Mouse (Mus musculus): ENCODE results near the gene Dpm3.

Gene Dpm3

DNA sequence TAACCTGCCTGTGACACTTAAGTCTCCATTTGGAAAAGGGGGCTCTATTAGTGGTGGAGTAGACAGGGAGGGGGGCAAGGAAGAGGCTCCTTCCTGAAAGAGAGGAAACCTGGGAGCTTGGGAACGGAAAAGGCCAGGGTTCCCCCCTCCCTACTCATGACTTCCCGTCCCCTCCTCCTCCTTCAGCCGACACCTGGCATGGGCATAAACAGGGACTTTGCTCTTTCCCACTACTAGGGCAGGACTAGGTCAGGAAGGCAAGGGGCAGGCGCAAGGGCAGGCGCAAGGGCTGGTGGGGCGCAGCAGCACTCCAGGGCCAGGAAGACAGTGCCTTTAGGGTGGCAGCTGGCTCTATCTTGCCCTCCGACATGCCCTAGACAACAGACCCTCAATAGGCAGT lies 18.9 kb downstream of the Dpm3 start:
- peaks cover 64% of the 10 kb centered on the region for H3K4me1 ChIP-seq (replicated peaks; ENCODE audit: low read depth, low read length)
- TF ChIP-seq CTCF (conservative IDR thresholded peaks at IDR 0.05; ENCODE audit: low read length) (no peak), POU5F1 (IDR thresholded peaks at IDR 0.05; ENCODE audit: borderline replicate concordance, low read length) (no peak)
- peak overlapping the region; percentile 80 for H3K4me3 ChIP-seq (replicated peaks; ENCODE audit: low read length)
- H3K27me3 ChIP-seq (ENCODE audit: insufficient read depth, low read length): peaks cover 62% of the 10 kb centered on the region
- H3K9me3 ChIP-seq (ENCODE audit: low read length): no peaks in the 10 kb centered on the region
- H3K36me3 ChIP-seq (ENCODE audit: insufficient read depth, low read length): peaks cover 11% of the 10 kb centered on the region

- peaks cover 65% of the 10 kb centered on the region for H3K4me1 ChIP-seq (replicated peaks; ENCODE audit: low read depth, low read length)
- no peak for TF ChIP-seq NANOG (IDR thresholded peaks at IDR 0.05; ENCODE audit: borderline replicate concordance, low read length)
- no peak for TF ChIP-seq CTCF (conservative IDR thresholded peaks at IDR 0.05; ENCODE audit: low read length)
- TF ChIP-seq POU5F1 (IDR thresholded peaks at IDR 0.05; ENCODE audit: borderline replicate concordance, low read length): no peak
- H3K4me3 ChIP-seq (replicated peaks; ENCODE audit: low read length): peak overlapping the region; percentile 80
- peaks cover 62% of the 10 kb centered on the region for H3K27me3 ChIP-seq (ENCODE audit: insufficient read depth, low read length)
- peaks cover 11% of the 10 kb centered on the region for H3K36me3 ChIP-seq (ENCODE audit: insufficient read depth, low read length)
- no peaks in the 10 kb centered on the region for H3K9me3 ChIP-seq (ENCODE audit: low read length)
These were observed 19.5 kb downstream of the Dpm3 start for GRCm38 (mm10) chr3:89278643-89279042.

GRCm38 (mm10) chr3:89279153-89279890 lies 20.2 kb downstream of the Dpm3 start:
- TF ChIP-seq POU5F1 (IDR thresholded peaks at IDR 0.05; ENCODE audit: borderline replicate concordance, low read length) (no peak), NANOG (IDR thresholded peaks at IDR 0.05; ENCODE audit: borderline replicate concordance, low read length) (no peak), CTCF (conservative IDR thresholded peaks at IDR 0.05; ENCODE audit: low read length) (no peak)
- H3K4me3 ChIP-seq (replicated peaks; ENCODE audit: low read length): peak overlapping the region; percentile 80
- H3K27me3 ChIP-seq (ENCODE audit: insufficient read depth, low read length): peaks cover 62% of the 10 kb centered on the region
- H3K36me3 ChIP-seq (ENCODE audit: insufficient read depth, low read length): peaks cover 11% of the 10 kb centered on the region
- H3K9me3 ChIP-seq (ENCODE audit: low read length): no peaks in the 10 kb centered on the region
- H3K4me1 ChIP-seq (replicated peaks; ENCODE audit: low read depth, low read length): peaks cover 72% of the 10 kb centered on the region

DNA sequence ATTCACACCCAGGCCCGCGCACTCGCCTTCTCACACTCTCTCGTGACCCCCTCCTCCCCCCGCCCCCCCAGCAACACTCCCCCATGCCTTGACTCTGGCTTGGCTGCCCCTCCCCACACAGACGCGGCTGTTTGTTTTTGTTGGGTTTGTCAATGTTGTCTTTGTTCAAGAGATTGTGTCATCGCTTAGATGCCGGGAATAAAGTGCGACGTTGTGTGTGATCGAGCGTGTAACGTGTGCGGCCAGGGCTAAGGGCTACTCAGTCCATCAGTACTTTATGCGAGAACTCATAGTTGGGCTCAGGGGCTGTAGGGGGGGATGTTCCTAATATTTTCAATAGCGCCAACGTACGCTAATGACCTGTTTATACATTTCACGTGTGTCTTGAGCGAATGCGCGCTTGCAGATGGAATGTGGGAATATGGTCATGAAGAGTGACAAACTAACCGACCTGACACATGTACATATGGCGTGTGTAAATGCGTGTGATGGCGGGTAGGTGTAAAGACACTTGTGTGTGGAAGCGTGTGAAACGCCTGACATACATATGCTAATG lies 21.0 kb downstream of the Dpm3 start:
- H3K36me3 ChIP-seq (ENCODE audit: insufficient read depth, low read length): peaks cover 10% of the 10 kb centered on the region

GRCm38 (mm10) chr3:89280606-89281511 lies 21.7 kb downstream of the Dpm3 start, which contains the start of gene Efna1:
TSS of gene Efna1 (minus strand) at chr3:89281142.
- Histone ChIP-seq H3K4me1 (replicated peaks; ENCODE audit: low read depth, low read length) (peaks cover 87% of the 10 kb centered on the region), H3K4me3 (replicated peaks; ENCODE audit: low read length) (peak within 1 kb of the TSS; percentile 80), H3K36me3 (ENCODE audit: insufficient read depth, low read length) (0 out of 2 replicates have a peak, but pooled peaks cover 3% of the 10 kb centered on the region), H3K27me3 (ENCODE audit: insufficient read depth, low read length) (peaks cover 55% of the 10 kb centered on the region), H3K9me3 (ENCODE audit: low read length) (no peaks in the 10 kb centered on the region)
- TF ChIP-seq NANOG (IDR thresholded peaks at IDR 0.05; ENCODE audit: borderline replicate concordance, low read length): no peak
- no peak for TF ChIP-seq POU5F1 (IDR thresholded peaks at IDR 0.05; ENCODE audit: borderline replicate concordance, low read length)
- TF ChIP-seq CTCF (conservative IDR thresholded peaks at IDR 0.05; ENCODE audit: low read length): no peak

More for the DNA sequence above, 21.0 kb downstream of the Dpm3 start:
- H3K9me3 ChIP-seq (ENCODE audit: low read length): no peaks in the 10 kb centered on the region
- TF ChIP-seq NANOG (IDR thresholded peaks at IDR 0.05; ENCODE audit: borderline replicate concordance, low read length) (no peak), POU5F1 (IDR thresholded peaks at IDR 0.05; ENCODE audit: borderline replicate concordance, low read length) (no peak), CTCF (conservative IDR thresholded peaks at IDR 0.05; ENCODE audit: low read length) (no peak)
- H3K4me3 ChIP-seq (replicated peaks; ENCODE audit: low read length): peak overlapping the region; percentile 80
- H3K27me3 ChIP-seq (ENCODE audit: insufficient read depth, low read length): peaks cover 61% of the 10 kb centered on the region
- peaks cover 80% of the 10 kb centered on the region for H3K4me1 ChIP-seq (replicated peaks; ENCODE audit: low read depth, low read length)

DNA sequence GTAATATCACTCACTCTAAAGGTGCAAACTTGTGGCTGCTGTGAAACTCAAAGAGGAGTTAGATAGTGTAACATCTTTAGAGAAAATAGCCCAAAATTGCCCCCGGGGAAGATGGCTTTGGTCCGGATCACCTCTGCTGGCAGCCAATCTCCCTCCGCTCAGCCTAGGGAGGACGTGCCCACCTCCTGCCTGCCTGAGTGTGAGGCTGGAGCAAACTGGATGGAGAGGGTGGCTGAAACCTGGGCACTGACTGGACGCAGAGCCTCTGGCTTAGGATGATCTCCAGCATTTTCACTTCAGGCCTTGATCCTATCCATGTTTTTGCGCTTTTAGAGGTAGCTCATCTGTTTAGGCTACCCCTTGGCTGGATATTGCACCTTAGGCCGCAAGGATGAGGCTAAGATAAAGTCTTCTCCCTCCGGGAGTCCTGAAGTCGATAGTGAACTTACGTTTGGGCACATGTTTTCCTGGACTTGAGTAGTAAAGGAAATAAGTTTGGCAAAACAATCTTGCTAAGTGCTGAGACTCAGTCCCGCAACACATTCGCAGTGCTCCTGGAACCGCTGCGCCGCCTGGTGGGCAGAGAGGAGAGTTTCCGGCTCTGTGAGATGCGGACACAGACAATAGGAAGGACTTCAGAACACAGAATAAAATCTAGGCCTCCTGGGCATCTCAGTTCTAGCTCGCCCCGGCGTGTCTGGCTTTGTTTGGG lies 22.6 kb downstream of the Dpm3 start:
- H3K9me3 ChIP-seq (ENCODE audit: low read length): no peaks in the 10 kb centered on the region
- H3K36me3 ChIP-seq (ENCODE audit: insufficient read depth, low read length): no peaks in the 10 kb centered on the region
- peak overlapping the region; percentile 80 for H3K4me3 ChIP-seq (replicated peaks; ENCODE audit: low read length)
- H3K4me1 ChIP-seq (replicated peaks; ENCODE audit: low read depth, low read length): peaks cover 94% of the 10 kb centered on the region
- peaks cover 47% of the 10 kb centered on the region for H3K27me3 ChIP-seq (ENCODE audit: insufficient read depth, low read length)
- TF ChIP-seq NANOG (IDR thresholded peaks at IDR 0.05; ENCODE audit: borderline replicate concordance, low read length) (no peak), POU5F1 (IDR thresholded peaks at IDR 0.05; ENCODE audit: borderline replicate concordance, low read length) (no peak), CTCF (conservative IDR thresholded peaks at IDR 0.05; ENCODE audit: low read length) (peak; percentile 96)

DNA sequence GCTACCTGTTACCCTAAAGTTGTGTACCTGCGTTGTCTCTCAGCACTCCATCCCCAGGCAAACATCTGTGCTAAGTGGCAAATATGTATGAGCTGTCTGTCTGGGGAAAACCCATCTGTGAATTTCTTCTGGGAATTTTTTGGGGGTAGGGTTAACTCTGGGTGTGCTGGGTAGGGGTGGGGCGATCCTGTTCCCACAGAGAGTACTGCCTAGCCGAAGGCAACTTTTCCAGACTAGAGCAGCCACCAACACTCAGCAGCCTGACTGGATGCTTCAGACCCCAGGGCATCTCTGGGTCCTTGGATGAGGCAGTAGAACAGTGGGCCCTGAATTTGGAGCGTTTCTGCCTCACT lies 23.1 kb downstream of the Dpm3 start:
- TF ChIP-seq POU5F1 (IDR thresholded peaks at IDR 0.05; ENCODE audit: borderline replicate concordance, low read length) (no peak), NANOG (IDR thresholded peaks at IDR 0.05; ENCODE audit: borderline replicate concordance, low read length) (no peak), CTCF (conservative IDR thresholded peaks at IDR 0.05; ENCODE audit: low read length) (no peak)
- Histone ChIP-seq H3K36me3 (ENCODE audit: insufficient read depth, low read length) (no peaks in the 10 kb centered on the region), H3K9me3 (ENCODE audit: low read length) (no peaks in the 10 kb centered on the region), H3K4me3 (replicated peaks; ENCODE audit: low read length) (peak overlapping the region; percentile 45; the same call in 1 of the 2 replicates), H3K27me3 (ENCODE audit: insufficient read depth, low read length) (peaks cover 42% of the 10 kb centered on the region), H3K4me1 (replicated peaks; ENCODE audit: low read depth, low read length) (peaks cover 94% of the 10 kb centered on the region)
